Mouse (Mus musculus) liver, embryonic 11.5 days (tissue): Measurements from ENCODE around the gene Olfr889. TPM values are rescaled to one million over a fixed set of nuclear protein-coding genes. Genes with fewer than 3 reads are reported as not detected.
"Not testable (repeated sequence)": the region's sequence is repeated elsewhere in the genome, so short reads cannot be mapped to it uniquely, and the experiment has no call there.

Experiments used
- ATAC-seq: fragments of 200-750 bp; cut with Nextera tagmentation; replicated peaks from 2 replicates; pipeline ENCODE4 v1.8.0; 2017; ENCODE audit warnings: moderate number of reproducible peaks, mild to moderate bottlenecking, moderate TSS enrichment, moderate library complexity; ENCODE audit not compliant: low FRiP score
- DNase-seq: peaks from one replicate; pipeline ENCODE4 v3.0.0-alpha.2; 2017; ENCODE audit warnings: low spot score
- H3K27ac ChIP-seq: fragments of 300-500 bp; sonication (generic); 2 replicates; pipeline ENCODE4 v1.5.1; 2014; ENCODE audit warnings: mild to moderate bottlenecking, low read depth, low read length, control low read depth
- H3K27me3 ChIP-seq: fragments of 300-500 bp; sonication (generic); replicated peaks from 2 replicates; pipeline ENCODE4 v1.6.1; 2014; ENCODE audit warnings: low read length, mixed read lengths; ENCODE audit not compliant: control insufficient read depth, insufficient read depth
- H3K36me3 ChIP-seq: fragments of 300-500 bp; sonication (generic); 2 replicates; pipeline ENCODE4 v1.6.1; 2014; ENCODE audit warnings: mild to moderate bottlenecking, low read length, moderate library complexity, mixed read lengths; ENCODE audit not compliant: control insufficient read depth, insufficient read depth
- H3K4me1 ChIP-seq: fragments of 300-500 bp; sonication (generic); replicated peaks from 2 replicates; pipeline ENCODE4 v1.6.1; 2014; ENCODE audit warnings: low read length, mixed read lengths; ENCODE audit not compliant: control insufficient read depth, insufficient read depth
- H3K4me2 ChIP-seq: fragments of 300-500 bp; sonication (generic); 2 replicates; pipeline ENCODE4 v1.6.1; 2014; ENCODE audit warnings: mild to moderate bottlenecking, control low read depth, moderate library complexity
- H3K4me3 ChIP-seq: fragments of 300-500 bp; sonication (generic); 2 replicates; pipeline ENCODE4 v1.5.1; 2014; ENCODE audit warnings: low read depth, low read length, control low read depth
- H3K9ac ChIP-seq: fragments of 300-500 bp; sonication (generic); 2 replicates; pipeline ENCODE4 v1.6.1; 2014; ENCODE audit warnings: low read depth, low read length, control low read depth
- H3K9me3 ChIP-seq: fragments of 300-500 bp; sonication (generic); 2 replicates; pipeline ENCODE4 v1.6.1; 2016; ENCODE audit warnings: low read length, inconsistent platforms, mixed read lengths; ENCODE audit not compliant: control insufficient read depth
- WGBS: fragments of 180-500 bp; shearing (Covaris S2); extraction: QIAGEN DNeasy Blood & Tissue Kit; methylation state at CpG from one replicate; pipeline ENCODE4 v1.1.7; 2014; 5-methylcytosine and 5-hydroxymethylcytosine counted together
- polyA plus RNA-seq: library from polyadenylated mRNA; unstranded; fragments of >200 nt; fragmentation: Nextera tagmentation; extraction: Ambion mirVana; gene quantifications from 2 replicates; pipeline ENCODE4 v1.2.1, GENCODE M21; 2014

Olfr889 gene
- 0.37 and 0.42 TPM in 2 replicates for polyA plus RNA-seq

DNA sequence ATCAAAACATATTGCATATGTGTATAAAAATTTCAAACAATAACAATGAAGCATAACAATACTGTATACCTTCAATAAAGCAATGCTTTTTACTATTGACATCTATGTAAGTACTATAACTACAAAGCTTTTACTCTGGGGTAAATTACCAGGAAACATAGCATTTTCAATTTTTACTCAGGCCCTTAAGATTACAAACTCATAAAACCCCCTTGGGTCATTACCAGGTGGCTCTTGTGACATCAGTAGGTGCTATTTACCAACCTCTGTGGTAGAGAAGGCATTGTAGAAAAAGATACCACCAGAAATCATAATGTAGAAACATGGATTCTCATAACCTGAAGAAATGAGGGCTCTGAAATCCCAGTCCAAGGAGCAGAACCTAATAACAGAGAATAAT, at the start of gene Olfr889:
TSS of gene Olfr889 (plus strand) at position 301 of the 400 bp plus-strand sequence.
- Histone ChIP-seq H3K9me3 (no peaks in the 10 kb centered on the region), H3K36me3 (no peaks in the 10 kb centered on the region), H3K4me3 (no peak within 1 kb of the TSS), H3K4me2 (no peak within 1 kb of the TSS), H3K27ac (no peak within 1 kb of the TSS), H3K9ac (no peak within 1 kb of the TSS), H3K4me1 (no peaks in the 10 kb centered on the region), H3K27me3 (no peaks in the 10 kb centered on the region)
- DNase-seq: no peak
- ATAC-seq: no peak

DNA sequence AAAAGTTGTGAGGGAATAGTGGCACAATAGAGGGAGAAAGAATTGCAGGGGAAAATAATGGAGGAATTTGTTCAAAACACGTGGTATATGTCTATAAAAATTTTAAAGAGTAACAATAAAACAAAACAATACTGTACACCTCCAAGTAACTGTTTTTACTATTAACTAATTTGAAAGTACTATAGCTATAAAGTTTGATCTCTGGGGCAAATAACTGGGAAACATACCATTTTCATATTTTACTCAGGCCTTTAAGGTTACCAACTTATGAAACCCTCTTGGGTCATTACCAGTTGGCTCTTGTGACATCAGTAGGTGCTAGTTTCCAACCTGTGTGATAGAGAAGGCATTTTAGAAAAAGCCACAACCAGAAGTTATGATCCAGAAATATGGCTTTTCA, 31.2 kb upstream of the Olfr889 start, which contains the start of gene Olfr887:
TSS of gene Olfr887 (plus strand) at position 301 of the 400 bp plus-strand sequence.
- no peak within 1 kb of the TSS for H3K27ac ChIP-seq
- no peak within 1 kb of the TSS for H3K9ac ChIP-seq
- no peaks in the 10 kb centered on the region for H3K4me1 ChIP-seq
- H3K4me2 ChIP-seq: no peak within 1 kb of the TSS
- no peaks in the 10 kb centered on the region for H3K36me3 ChIP-seq
- no peak for ATAC-seq
- 70% methylated on average over 1 of the region's 1 CpGs for WGBS
- DNase-seq: no peak
- no peak within 1 kb of the TSS for H3K4me3 ChIP-seq
- no peaks in the 10 kb centered on the region for H3K9me3 ChIP-seq
- no peaks in the 10 kb centered on the region for H3K27me3 ChIP-seq

DNA sequence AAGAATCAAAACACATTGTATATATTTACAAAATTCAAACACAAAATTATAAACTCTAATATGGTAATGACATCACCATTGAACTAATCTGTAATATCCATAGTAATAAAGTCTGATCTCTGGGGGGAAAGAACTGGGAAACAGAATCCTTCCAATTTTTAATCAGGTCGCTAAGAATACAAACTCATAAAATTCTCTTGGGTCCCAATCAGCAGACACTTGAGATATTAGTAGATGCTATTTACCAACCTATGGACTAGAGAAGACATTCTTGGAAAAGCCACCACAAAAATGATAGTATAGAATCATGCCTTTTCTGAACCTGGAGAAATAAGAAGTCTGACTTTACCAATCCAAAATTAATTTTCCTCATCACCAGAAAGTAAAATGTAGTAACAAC, 7.2 kb upstream of the Olfr889 start, which contains the start of gene Olfr888:
TSS of gene Olfr888 (plus strand) at position 301 of the 400 bp plus-strand sequence.
- Histone ChIP-seq H3K4me2 (no peak within 1 kb of the TSS), H3K27ac (no peak within 1 kb of the TSS), H3K9ac (no peak within 1 kb of the TSS), H3K36me3 (no peaks in the 10 kb centered on the region), H3K4me1 (no peaks in the 10 kb centered on the region), H3K27me3 (no peaks in the 10 kb centered on the region), H3K4me3 (no peak within 1 kb of the TSS), H3K9me3 (no peaks in the 10 kb centered on the region)
- 79% methylated on average over 1 of the region's 1 CpGs for WGBS
- DNase-seq (no peak), ATAC-seq (no peak)

DNA sequence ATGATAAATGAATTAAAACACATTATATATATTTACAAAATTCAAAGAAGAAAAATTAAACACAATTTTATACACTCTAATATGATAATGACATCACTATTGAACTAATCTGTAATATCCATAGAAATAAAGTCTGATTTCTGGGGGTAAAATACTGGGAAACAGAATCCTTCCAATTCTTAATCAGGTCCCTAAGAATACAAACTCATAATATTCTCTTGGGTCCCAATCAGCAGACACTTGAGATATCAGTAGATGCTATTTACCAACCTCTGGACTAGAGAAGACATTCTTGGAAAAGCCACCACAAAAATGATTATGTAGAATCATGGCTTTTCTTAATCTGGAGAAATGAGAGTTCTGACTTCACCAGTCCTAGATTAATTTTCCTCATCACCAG, 27.2 kb downstream of the Olfr889 start, which contains the start of gene Olfr890:
TSS of gene Olfr890 (plus strand) at position 301 of the 400 bp plus-strand sequence.
- Histone ChIP-seq H3K27me3 (no peaks in the 10 kb centered on the region), H3K36me3 (no peaks in the 10 kb centered on the region), H3K9me3 (no peaks in the 10 kb centered on the region), H3K4me1 (no peaks in the 10 kb centered on the region), H3K27ac (no peak within 1 kb of the TSS), H3K4me2 (no peak within 1 kb of the TSS), H3K9ac (no peak within 1 kb of the TSS), H3K4me3 (no peak within 1 kb of the TSS)
- ATAC-seq: no peak
- no peak for DNase-seq

DNA sequence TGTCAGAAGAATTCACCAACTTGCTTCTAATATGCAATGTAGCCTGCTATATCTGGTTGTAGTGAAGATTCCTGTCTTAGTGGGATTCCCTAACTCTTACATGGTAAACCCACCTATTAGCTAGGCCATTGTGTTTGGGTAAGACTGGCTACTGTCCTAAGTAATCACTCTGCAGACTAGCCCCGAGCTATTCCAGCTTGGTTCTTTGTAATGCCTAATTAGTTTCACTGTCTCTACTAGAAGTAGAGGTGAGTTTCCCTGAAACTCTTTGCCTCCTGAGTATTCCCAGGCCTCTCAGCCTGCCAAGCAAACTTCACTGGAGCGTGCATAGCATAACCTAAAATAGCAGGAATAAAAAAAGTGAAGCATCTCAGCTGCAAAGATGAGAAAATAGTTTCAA, 53.3 kb downstream of the Olfr889 start:
- H3K4me2 ChIP-seq, H3K4me3 ChIP-seq, H3K9ac ChIP-seq, H3K9me3 ChIP-seq, H3K27me3 ChIP-seq, H3K36me3 ChIP-seq, H3K4me1 ChIP-seq, H3K27ac ChIP-seq, DNase-seq, ATAC-seq: not testable (repeated sequence)
- WGBS: 58% methylated on average over 2 of the region's 2 CpGs

Other genes with a start within 250 kb of the Olfr889 start
- not detected in 2 replicates for gene Olfr145, start 218.5 kb upstream of the Olfr889 start, polyA plus RNA-seq
- not detected in 2 replicates for gene Olfr878, start 197.4 kb upstream of the Olfr889 start, polyA plus RNA-seq
- not detected in 2 replicates for gene Olfr881, start 123.4 kb upstream of the Olfr889 start, polyA plus RNA-seq
- gene Olfr883, start 89.4 kb upstream of the Olfr889 start, polyA plus RNA-seq: not detected in 2 replicates
- gene Olfr884, start 68.6 kb upstream of the Olfr889 start, polyA plus RNA-seq: not detected in 2 replicates
- not detected in 2 replicates for gene Olfr885, start 53.9 kb upstream of the Olfr889 start, polyA plus RNA-seq
- gene Olfr887, start 31.1 kb upstream of the Olfr889 start, polyA plus RNA-seq: not detected in 2 replicates
- gene Olfr888, start 7.1 kb upstream of the Olfr889 start, polyA plus RNA-seq: not detected in 2 replicates
- gene Olfr890, start 27.3 kb downstream of the Olfr889 start, polyA plus RNA-seq: not detected in 2 replicates
- gene Olfr891, start 65.6 kb downstream of the Olfr889 start, polyA plus RNA-seq: not detected in 2 replicates
- gene Olfr893, start 93.2 kb downstream of the Olfr889 start, polyA plus RNA-seq: not detected in 2 replicates
- gene Olfr894, start 102.9 kb downstream of the Olfr889 start, polyA plus RNA-seq: not detected in 2 replicates
- gene Olfr143, start 137.6 kb downstream of the Olfr889 start, polyA plus RNA-seq: not detected in 2 replicates
- not detected in 2 replicates for gene Olfr895, start 152.7 kb downstream of the Olfr889 start, polyA plus RNA-seq
- not detected in 2 replicates for gene Olfr896-ps1, start 175.9 kb downstream of the Olfr889 start, polyA plus RNA-seq
- not detected in 2 replicates for gene Olfr25, start 213.9 kb downstream of the Olfr889 start, polyA plus RNA-seq
- not detected in 2 replicates for gene Olfr898, start 233.2 kb downstream of the Olfr889 start, polyA plus RNA-seq